Mouse (Mus musculus) embryonic facial prominence, embryonic 11.5 days (tissue): ENCODE results near the gene Tbx5. TPM values are rescaled to one million over a fixed set of nuclear protein-coding genes. Genes with fewer than 3 reads are reported as not detected.

Experiments
- ATAC-seq: fragments of 200-750 bp; cut with Nextera tagmentation; replicated peaks from 2 replicates; pipeline ENCODE4 v1.8.0; 2017; ENCODE audit warnings: low read depth; ENCODE audit not compliant: insufficient number of reproducible peaks, low FRiP score, low TSS enrichment
- DNase-seq: peaks from one replicate; pipeline ENCODE4 v3.0.0-alpha.2; 2015; ENCODE audit warnings: low spot score
- H3K27ac ChIP-seq: fragments of 300-500 bp; sonication (generic); replicated peaks from 2 replicates; pipeline ENCODE4 v1.5.1; 2014; ENCODE audit warnings: mild to moderate bottlenecking, low read depth, low read length, control low read depth
- H3K27me3 ChIP-seq: fragments of 300-500 bp; sonication (generic); 2 replicates; pipeline ENCODE4 v1.6.1; 2014; ENCODE audit warnings: mild to moderate bottlenecking, low read length, moderate library complexity, mixed read lengths; ENCODE audit not compliant: control insufficient read depth, insufficient read depth
- H3K36me3 ChIP-seq: fragments of 300-500 bp; sonication (generic); replicated peaks from 2 replicates; pipeline ENCODE4 v1.6.1; 2014; ENCODE audit warnings: low read depth, mild to moderate bottlenecking, low read length, moderate library complexity, mixed read lengths; ENCODE audit not compliant: control insufficient read depth, insufficient read depth
- H3K4me1 ChIP-seq: fragments of 300-500 bp; sonication (generic); 2 replicates; pipeline ENCODE4 v1.6.1; 2014; ENCODE audit warnings: low read length, mixed read lengths; ENCODE audit not compliant: control insufficient read depth, insufficient read depth
- H3K4me2 ChIP-seq: fragments of 300-500 bp; sonication (generic); 2 replicates; pipeline ENCODE4 v1.6.1; 2014; ENCODE audit warnings: low read depth, mild to moderate bottlenecking, control low read depth, low read length, moderate library complexity
- H3K4me3 ChIP-seq: fragments of 300-500 bp; sonication (generic); 2 replicates; pipeline ENCODE4 v1.5.1; 2014; ENCODE audit warnings: low read depth, low read length, control low read depth
- H3K9ac ChIP-seq: fragments of 300-500 bp; sonication (generic); replicated peaks from 2 replicates; pipeline ENCODE4 v1.6.1; 2014; ENCODE audit warnings: mild to moderate bottlenecking, control low read depth, low read length
- H3K9me3 ChIP-seq: fragments of 300-500 bp; sonication (generic); replicated peaks from 2 replicates; pipeline ENCODE4 v1.6.1; 2016; ENCODE audit warnings: mild to moderate bottlenecking, low read length, inconsistent platforms, mixed read lengths; ENCODE audit not compliant: control insufficient read depth
- WGBS: fragments of 180-500 bp; shearing (Covaris S2); extraction: QIAGEN DNeasy Blood & Tissue Kit; methylation state at CpG from one replicate; pipeline ENCODE4 v1.1.7; 2014; 5-methylcytosine and 5-hydroxymethylcytosine counted together
- polyA plus RNA-seq: library from polyadenylated mRNA; unstranded; fragments of >200 nt; fragmentation: Nextera tagmentation; extraction: Ambion mirVana; gene quantifications from 2 replicates; pipeline ENCODE4 v1.2.1, GENCODE M21; 2014

Tbx5 gene
- polyA plus RNA-seq, 1 experiment from 2014 or later = 0.55 TPM

- no peak overlapping the region for H3K27ac ChIP-seq
- ATAC-seq = no peak
- H3K9ac ChIP-seq = no peak overlapping the region
- H3K4me1 ChIP-seq = peaks cover 6% of the 10 kb centered on the region; the same call in 1 of the 2 replicates
- H3K36me3 ChIP-seq = no peaks in the 10 kb centered on the region
- H3K4me2 ChIP-seq = no peak overlapping the region
- H3K9me3 ChIP-seq = no peaks in the 10 kb centered on the region
- 72% methylated on average over 6 of the region's 6 CpGs for WGBS
- H3K27me3 ChIP-seq = peaks cover 45% of the 10 kb centered on the region
- H3K4me3 ChIP-seq = no peak overlapping the region
- DNase-seq = no peak
Measured at GRCm38 (mm10) chr5:119827341-119827740, 5.1 kb upstream of the Tbx5 start.

DNA sequence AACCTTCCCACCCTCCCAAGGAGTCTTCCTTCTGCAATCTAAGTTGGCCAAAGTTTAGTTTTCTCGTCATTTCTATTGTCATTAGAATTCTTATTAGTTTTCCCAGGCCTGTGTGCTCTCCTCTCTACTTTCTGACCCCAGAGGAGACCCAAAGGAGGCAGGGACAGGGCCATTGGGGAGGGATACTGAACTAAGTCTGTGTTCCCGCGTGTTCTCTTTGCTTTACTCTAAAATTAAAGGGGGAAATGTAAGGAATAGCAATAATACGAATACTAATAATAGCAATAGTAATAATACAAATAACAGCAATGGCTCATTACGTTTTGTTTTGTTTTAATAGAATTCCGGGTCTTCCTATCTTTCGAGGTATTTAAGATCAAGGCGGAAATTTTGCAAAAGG is 1.9 kb upstream of the Tbx5 start:
- no peak overlapping the region for H3K4me3 ChIP-seq
- no peak overlapping the region for H3K4me2 ChIP-seq
- H3K36me3 ChIP-seq = no peaks in the 10 kb centered on the region
- ATAC-seq (no peak), DNase-seq (no peak)
- peaks cover 69% of the 10 kb centered on the region for H3K27me3 ChIP-seq
- H3K9ac ChIP-seq = no peak overlapping the region
- 7% methylated on average over 8 of the region's 8 CpGs for WGBS
- peaks cover 6% of the 10 kb centered on the region; the same call in 1 of the 2 replicates for H3K4me1 ChIP-seq
- H3K9me3 ChIP-seq = no peaks in the 10 kb centered on the region
- no peak overlapping the region for H3K27ac ChIP-seq

GRCm38 (mm10) chr5:119831201-119831771 is 1.2 kb upstream of the Tbx5 start:
- no peak overlapping the region for H3K4me3 ChIP-seq
- no peaks in the 10 kb centered on the region for H3K9me3 ChIP-seq
- ATAC-seq (no peak), DNase-seq (no peak)
- no peak overlapping the region for H3K9ac ChIP-seq
- H3K27ac ChIP-seq = no peak overlapping the region
- H3K36me3 ChIP-seq = no peaks in the 10 kb centered on the region
- peaks cover 72% of the 10 kb centered on the region for H3K27me3 ChIP-seq
- WGBS = under 1% methylated on average over 33 of the region's 33 CpGs
- H3K4me2 ChIP-seq = no peak overlapping the region
- peaks cover 6% of the 10 kb centered on the region; the same call in 1 of the 2 replicates for H3K4me1 ChIP-seq

- H3K27me3 ChIP-seq = peaks cover 78% of the 10 kb centered on the region
- H3K9ac ChIP-seq = no peak overlapping the region
- H3K4me2 ChIP-seq = no peak overlapping the region
- no peaks in the 10 kb centered on the region for H3K9me3 ChIP-seq
- no peak overlapping the region for H3K4me3 ChIP-seq
- DNase-seq (peak; percentile 15), ATAC-seq (no peak)
- no peak overlapping the region for H3K27ac ChIP-seq
- peaks cover 6% of the 10 kb centered on the region; the same call in 1 of the 2 replicates for H3K4me1 ChIP-seq
- no peaks in the 10 kb centered on the region for H3K36me3 ChIP-seq
- whole genome bisulfite sequencing = under 1% methylated on average over 25 of the region's 25 CpGs
Measured at GRCm38 (mm10) chr5:119831791-119832478, 533 bp upstream of the Tbx5 start.

DNA sequence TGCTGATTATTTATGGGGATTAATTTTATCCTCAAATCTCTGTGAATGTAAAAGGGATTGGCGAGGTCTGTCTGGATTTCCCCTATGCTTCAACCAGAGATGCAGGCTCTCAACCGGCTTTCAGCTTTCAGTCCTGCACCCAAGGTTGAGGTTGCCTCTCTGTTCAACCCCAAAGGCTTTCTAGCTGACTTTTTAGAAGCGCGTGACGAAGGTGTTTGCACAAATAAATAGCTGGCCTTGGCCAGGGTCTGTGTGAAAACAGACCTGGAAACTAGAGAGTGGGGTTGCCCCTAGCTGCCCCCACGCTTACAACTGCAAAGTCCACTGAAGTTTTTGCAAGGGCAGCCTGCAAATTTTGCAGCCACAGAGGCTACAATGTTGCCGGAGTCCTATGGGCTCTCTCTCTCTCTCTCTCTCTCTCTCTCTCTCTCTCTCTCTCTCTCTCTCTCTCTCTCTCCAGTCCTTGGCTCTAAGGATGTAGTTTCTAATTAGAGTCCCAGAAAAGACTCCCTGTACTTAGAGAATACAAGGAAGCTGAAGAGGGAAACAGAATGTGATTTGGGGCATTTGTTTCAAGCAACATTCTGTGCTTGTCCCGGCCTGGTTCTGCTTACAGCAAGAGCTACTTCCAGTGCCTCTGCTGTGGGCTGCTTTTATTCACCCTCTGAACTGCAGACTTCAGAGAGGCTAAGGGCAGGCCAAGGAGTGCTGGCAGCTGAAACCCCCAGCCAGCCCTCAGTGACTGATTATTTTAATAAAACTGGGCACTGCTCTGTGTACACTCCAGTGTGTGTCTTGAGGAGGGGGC is 959 bp downstream of the Tbx5 start:
- no peaks in the 10 kb centered on the region for H3K36me3 ChIP-seq
- no peak for ATAC-seq
- WGBS = 2% methylated on average over 8 of the region's 8 CpGs
- peaks cover 6% of the 10 kb centered on the region; the same call in 1 of the 2 replicates for H3K4me1 ChIP-seq
- H3K9ac ChIP-seq = no peak overlapping the region
- H3K4me3 ChIP-seq = no peak overlapping the region
- H3K27ac ChIP-seq = no peak overlapping the region
- H3K9me3 ChIP-seq = no peaks in the 10 kb centered on the region
- no peak overlapping the region for H3K4me2 ChIP-seq
- peaks cover 84% of the 10 kb centered on the region for H3K27me3 ChIP-seq
- DNase-seq = peak; percentile 17

DNA sequence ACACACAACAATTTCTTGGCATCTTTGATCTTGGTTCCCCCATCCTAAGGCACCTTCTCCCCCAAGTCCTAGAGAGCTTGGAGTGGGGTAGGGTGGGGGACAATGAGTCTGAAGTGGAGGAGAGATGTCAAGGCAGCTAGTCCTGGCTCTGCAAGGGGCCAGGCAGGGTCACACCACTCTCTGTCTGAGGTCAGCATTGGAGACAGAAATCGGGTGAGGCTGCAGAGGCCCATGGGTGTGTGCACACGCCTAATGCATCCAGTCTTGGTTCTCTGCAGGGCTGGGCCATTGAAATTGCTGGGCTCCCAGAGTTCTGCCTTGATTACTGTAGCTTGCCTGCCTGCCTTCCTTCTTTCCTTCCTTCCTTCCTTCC is 1.5 kb downstream of the Tbx5 start:
- ATAC-seq = no peak
- no peak for DNase-seq
- Histone ChIP-seq H3K27ac (no peak overlapping the region), H3K9me3 (no peaks in the 10 kb centered on the region), H3K4me3 (no peak overlapping the region), H3K9ac (no peak overlapping the region), H3K27me3 (peaks cover 83% of the 10 kb centered on the region), H3K4me1 (peaks cover 6% of the 10 kb centered on the region; the same call in 1 of the 2 replicates), H3K4me2 (no peak overlapping the region), H3K36me3 (no peaks in the 10 kb centered on the region)
- WGBS = 0% methylated on average over 2 of the region's 2 CpGs

- Histone ChIP-seq H3K36me3 (no peaks in the 10 kb centered on the region), H3K4me1 (peaks cover 6% of the 10 kb centered on the region; the same call in 1 of the 2 replicates), H3K4me3 (0 out of 2 replicates have a peak overlapping the region, but pooled peaks have one; percentile 6), H3K27me3 (peaks cover 83% of the 10 kb centered on the region), H3K9me3 (no peaks in the 10 kb centered on the region), H3K27ac (no peak overlapping the region), H3K9ac (no peak overlapping the region), H3K4me2 (peak overlapping the region; percentile 19; the same call in 1 of the 2 replicates)
- whole genome bisulfite sequencing = 1% methylated on average over 30 of the region's 30 CpGs
- DNase-seq (peak; percentile 39), ATAC-seq (no peak)
Measured at GRCm38 (mm10) chr5:119835053-119835867, 2.8 kb downstream of the Tbx5 start.
